Comparison of ENCODE assay signal across 34 mouse cellular contexts in the genomic region with DNA sequence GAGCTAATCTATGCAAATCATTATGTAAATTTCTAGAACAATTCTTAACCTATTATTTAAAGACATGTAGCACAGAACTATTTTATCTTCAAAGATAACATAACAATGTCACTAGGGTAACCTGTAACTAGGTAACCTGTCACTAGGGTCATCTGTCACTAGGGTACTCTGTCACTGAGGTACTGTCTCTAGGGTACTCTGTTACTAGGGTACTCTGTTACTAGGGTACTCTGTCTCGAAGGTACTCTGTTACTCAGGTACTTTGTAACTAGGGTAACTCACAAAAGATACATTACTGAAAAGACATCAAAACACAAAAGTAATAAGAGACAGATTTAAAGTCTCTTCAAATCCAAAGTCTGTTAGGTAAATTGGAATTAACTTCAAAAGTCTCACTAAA.
"Had no signal": no experiment of that assay in that cellular context is flagged by ENCODE, and none has a peak within 500 bp of the region (broad histone marks: within the 10 kb centered on the region; RNA-seq: fewer than 3 reads in every experiment).

No protein-coding gene starts in this region.

- H3K4me1 ChIP-seq: heart, embryonic 12.5 days; heart, embryonic 13.5 days; heart, embryonic 15.5 days; hindbrain, embryonic 10.5 days; hindbrain, embryonic 12.5 days; hindbrain, embryonic 13.5 days; hindbrain, embryonic 15.5 days; intestine, embryonic 15.5 days; kidney, embryonic 15.5 days had no signal

- DNase-seq: heart, postnatal 10 days; heart, postnatal 14 days; heart, postnatal 36 days; heart, postnatal 4 days; kidney, adult 11 months; kidney, adult 18-20 months; kidney, adult 2 months; kidney, adult 8-10 months; kidney, adult 9 months; kidney, postnatal 10 days; kidney, postnatal 14 days; kidney, postnatal 25 days; kidney, postnatal 36 days; kidney, postnatal 4 days; layer of hippocampus, adult 9-11 months; layer of hippocampus, postnatal 36 days had no signal

- H3K27me3 ChIP-seq: heart, embryonic 12.5 days; heart, embryonic 13.5 days; heart, embryonic 15.5 days; hindbrain, embryonic 12.5 days; hindbrain, embryonic 13.5 days; hindbrain, embryonic 15.5 days; intestine, embryonic 15.5 days; kidney, embryonic 15.5 days had no signal

- ATAC-seq: hindbrain, embryonic 16.5 days; hindbrain, postnatal 0 days; inflammation-experienced regulatory T-cells, adult 6 months; intestine, embryonic 15.5 days; intestine, embryonic 16.5 days; intestine, postnatal 0 days had no signal

- H3K4me3 ChIP-seq: heart, embryonic 12.5 days; heart, embryonic 13.5 days; heart, embryonic 15.5 days; hindbrain, embryonic 10.5 days; hindbrain, embryonic 12.5 days; hindbrain, embryonic 13.5 days; hindbrain, embryonic 15.5 days; intestine, embryonic 15.5 days; kidney, embryonic 15.5 days; layer of hippocampus, adult 2 months; left cerebral cortex, adult 2 months had no signal

- H3K4me2 ChIP-seq: heart, embryonic 12.5 days; heart, embryonic 13.5 days; heart, embryonic 15.5 days; hindbrain, embryonic 12.5 days; hindbrain, embryonic 13.5 days; hindbrain, embryonic 14.5 days; hindbrain, embryonic 15.5 days; intestine, embryonic 15.5 days; kidney, embryonic 15.5 days had no signal

- H3K27ac ChIP-seq: heart, embryonic 13.5 days; heart, embryonic 15.5 days; hindbrain, embryonic 10.5 days; hindbrain, embryonic 12.5 days; hindbrain, embryonic 13.5 days; hindbrain, embryonic 14.5 days; hindbrain, embryonic 15.5 days; hindbrain, postnatal 0 days; intestine, embryonic 15.5 days; kidney, embryonic 15.5 days; kidney, postnatal 0 days; layer of hippocampus, adult 2 months; left cerebral cortex, adult 2 months had no signal

- H3K9ac ChIP-seq: heart, embryonic 12.5 days; heart, embryonic 13.5 days; heart, embryonic 15.5 days; hindbrain, embryonic 12.5 days; hindbrain, embryonic 13.5 days; hindbrain, embryonic 14.5 days; hindbrain, embryonic 15.5 days; intestine, embryonic 15.5 days; kidney, embryonic 15.5 days had no signal

- H3K9me3 ChIP-seq: heart, embryonic 12.5 days; heart, embryonic 13.5 days; heart, embryonic 15.5 days; hindbrain, embryonic 10.5 days; hindbrain, embryonic 12.5 days; hindbrain, embryonic 13.5 days; hindbrain, embryonic 15.5 days; intestine, embryonic 15.5 days; kidney, embryonic 15.5 days had no signal
